ENCODE assay signal across 7 mouse cellular contexts in the genomic region with DNA sequence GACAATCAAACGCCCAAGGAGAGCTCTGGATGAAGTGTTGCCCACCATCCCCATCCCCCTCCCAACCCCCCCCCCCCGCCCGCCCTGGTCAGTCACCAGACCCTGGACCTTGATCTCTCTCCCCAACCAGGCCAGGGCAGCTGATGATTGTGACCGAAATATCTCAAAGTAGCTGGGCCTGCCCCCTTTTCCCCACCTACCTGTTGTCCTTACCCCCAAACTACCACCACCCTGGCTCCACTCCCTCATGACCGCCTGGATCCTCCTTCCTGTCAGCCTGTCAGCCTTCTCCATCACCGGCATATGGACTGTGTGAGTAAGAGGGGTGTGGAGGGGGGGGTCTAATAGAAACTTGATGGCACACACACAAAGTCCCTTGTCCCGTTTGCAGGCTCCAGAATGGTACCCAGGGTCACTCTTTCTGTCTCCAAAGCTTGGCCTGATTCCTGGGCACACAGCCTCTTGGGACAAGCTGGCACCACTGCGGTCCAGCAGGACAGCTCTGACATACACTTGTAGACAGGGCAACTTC. TPM values are rescaled to one million over a fixed set of nuclear protein-coding genes. Genes with fewer than 3 reads are reported as not detected.
DNase-seq lines count a peak whose midpoint lies in the region; ATAC-seq lines count a peak whose summit lies in the region.

No protein-coding gene starts in this region.

- 0 out of 2 replicates have a peak overlapping the region, but pooled peaks have one; percentile 41 for H3K27ac ChIP-seq in lung, embryonic 15.5 days
- H3K27ac ChIP-seq in forebrain, embryonic 12.5 days: no peak overlapping the region
- H3K27ac ChIP-seq in kidney, embryonic 16.5 days (ENCODE audit: low read length): no peak overlapping the region; the same call in 1 of the 2 replicates
- no peak overlapping the region; the same call in 1 of the 2 replicates for H3K27ac ChIP-seq in neural tube, embryonic 14.5 days (ENCODE audit: low read depth, low read length)

- no peak for DNase-seq in lung, postnatal 14 days
- no peak for DNase-seq in left cerebral cortex, adult 9 months (ENCODE audit: low spot score in 2 of 2)
- DNase-seq in MN1 (ENCODE audit: low spot score): no peak

- peaks cover 22% of the 10 kb centered on the region for H3K36me3 ChIP-seq in lung, embryonic 15.5 days
- H3K36me3 ChIP-seq in forebrain, embryonic 12.5 days (replicated peaks): peaks cover 29% of the 10 kb centered on the region
- H3K36me3 ChIP-seq in kidney, embryonic 16.5 days (ENCODE audit: insufficient read depth, low read length): peaks cover 29% of the 10 kb centered on the region
- H3K36me3 ChIP-seq in neural tube, embryonic 14.5 days (ENCODE audit: control insufficient read depth, insufficient read depth, low read length): peaks cover 12% of the 10 kb centered on the region; the same call in 1 of the 2 replicates

- peaks cover 65% of the 10 kb centered on the region for H3K4me1 ChIP-seq in lung, embryonic 15.5 days
- H3K4me1 ChIP-seq in forebrain, embryonic 12.5 days: peaks cover 27% of the 10 kb centered on the region
- H3K4me1 ChIP-seq in kidney, embryonic 16.5 days (ENCODE audit: insufficient read depth, low read length): peaks cover 20% of the 10 kb centered on the region
- peaks cover 10% of the 10 kb centered on the region; the same call in 1 of the 2 replicates for H3K4me1 ChIP-seq in neural tube, embryonic 14.5 days (ENCODE audit: control insufficient read depth, insufficient read depth, low read length)

- no peak for ATAC-seq in lung, embryonic 15.5 days (ENCODE audit: borderline replicate concordance, extremely low read depth, low FRiP score, low TSS enrichment)
- peak; percentile 12 for ATAC-seq in forebrain, embryonic 12.5 days (ENCODE audit: low FRiP score)
- peak; percentile 4; the same call in 1 of the 2 replicates for ATAC-seq in kidney, embryonic 16.5 days (ENCODE audit: low FRiP score, low TSS enrichment)
- ATAC-seq in neural tube, embryonic 14.5 days (ENCODE audit: low read depth): peak; percentile 4; the same call in 1 of the 2 replicates

- peak overlapping the region; percentile 97 for H3K4me2 ChIP-seq in lung, embryonic 15.5 days
- H3K4me2 ChIP-seq in forebrain, embryonic 12.5 days: peak overlapping the region; percentile 96
- peak overlapping the region; percentile 79 for H3K4me2 ChIP-seq in kidney, embryonic 16.5 days (replicated peaks; ENCODE audit: low read depth, low read length)
- H3K4me2 ChIP-seq in neural tube, embryonic 14.5 days (ENCODE audit: low read depth, low read length): peak overlapping the region; percentile 61

- 37% methylated on average over 7 of the region's 8 CpGs for WGBS in lung, embryonic 15.5 days
- WGBS in forebrain, embryonic 12.5 days: 39% methylated on average over 8 of the region's 8 CpGs
- WGBS in kidney, embryonic 16.5 days: 30% methylated on average over 8 of the region's 8 CpGs
- WGBS in neural tube, embryonic 14.5 days: 46% methylated on average over 7 of the region's 8 CpGs

- peak overlapping the region; percentile 60 for H3K9ac ChIP-seq in lung, embryonic 15.5 days
- peak overlapping the region; percentile 67 for H3K9ac ChIP-seq in forebrain, embryonic 12.5 days
- H3K9ac ChIP-seq in kidney, embryonic 16.5 days (replicated peaks; ENCODE audit: low read length): peak overlapping the region; percentile 75
- peak overlapping the region; percentile 72 for H3K9ac ChIP-seq in neural tube, embryonic 14.5 days (replicated peaks; ENCODE audit: low read depth, low read length)

- H3K27me3 ChIP-seq in lung, embryonic 15.5 days: no peaks in the 10 kb centered on the region
- H3K27me3 ChIP-seq in forebrain, embryonic 12.5 days: peaks cover 6% of the 10 kb centered on the region; the same call in 1 of the 2 replicates
- H3K27me3 ChIP-seq in kidney, embryonic 16.5 days (ENCODE audit: insufficient read depth, low read length): no peaks in the 10 kb centered on the region
- H3K27me3 ChIP-seq in neural tube, embryonic 14.5 days (ENCODE audit: control insufficient read depth, insufficient read depth, low read length): no peaks in the 10 kb centered on the region

- H3K4me3 ChIP-seq in lung, embryonic 15.5 days: peak overlapping the region; percentile 62
- H3K4me3 ChIP-seq in forebrain, embryonic 12.5 days (replicated peaks): peak overlapping the region; percentile 54
- H3K4me3 ChIP-seq in kidney, embryonic 16.5 days (ENCODE audit: low read length): peak overlapping the region; percentile 64
- peak overlapping the region; percentile 46 for H3K4me3 ChIP-seq in neural tube, embryonic 14.5 days (ENCODE audit: low read depth, low read length)

- no peaks in the 10 kb centered on the region for H3K9me3 ChIP-seq in lung, embryonic 15.5 days
- H3K9me3 ChIP-seq in forebrain, embryonic 12.5 days: no peaks in the 10 kb centered on the region
- no peaks in the 10 kb centered on the region for H3K9me3 ChIP-seq in kidney, embryonic 16.5 days (ENCODE audit: low read length)
- no peaks in the 10 kb centered on the region for H3K9me3 ChIP-seq in neural tube, embryonic 14.5 days (ENCODE audit: control insufficient read depth, low read length)

RNA-seq across cellular contexts. Expression of gene Tmem150a, which starts 0.8 kb away (rescaled TPM):
- 12.1 and 12.2 TPM in 2 replicates for polyA plus RNA-seq in lung, embryonic 15.5 days (2015; fragmentation: Nextera tagmentation; extraction: Ambion mirVana)
- 4.0 and 4.1 TPM in 2 replicates for polyA plus RNA-seq in forebrain, embryonic 12.5 days (2016; fragmentation: Nextera tagmentation; extraction: Ambion mirVana)
- polyA plus RNA-seq in kidney, embryonic 16.5 days (2015; fragmentation: Nextera tagmentation; extraction: Ambion mirVana): 40.8 and 43.9 TPM in 2 replicates
- 15.4 and 28.7 TPM in 2 replicates for polyA plus RNA-seq in neural tube, embryonic 14.5 days (2014; fragmentation: Nextera tagmentation; extraction: Ambion mirVana)

RNA-seq across cellular contexts. Expression of gene 0610030E20Rik, which starts 8.9 kb away (rescaled TPM):
- polyA plus RNA-seq in lung, embryonic 15.5 days (2015; fragmentation: Nextera tagmentation; extraction: Ambion mirVana): 27.4 and 28.2 TPM in 2 replicates
- 28.5 and 30.4 TPM in 2 replicates for polyA plus RNA-seq in forebrain, embryonic 12.5 days (2016; fragmentation: Nextera tagmentation; extraction: Ambion mirVana)
- 28.3 and 31.0 TPM in 2 replicates for polyA plus RNA-seq in kidney, embryonic 16.5 days (2015; fragmentation: Nextera tagmentation; extraction: Ambion mirVana)
- polyA plus RNA-seq in neural tube, embryonic 14.5 days (2014; fragmentation: Nextera tagmentation; extraction: Ambion mirVana): 15.8 and 15.9 TPM in 2 replicates

RNA-seq across cellular contexts. Expression of gene Rnf181, which starts 10.7 kb away (rescaled TPM):
- 130 and 137 TPM in 2 replicates for polyA plus RNA-seq in lung, embryonic 15.5 days (2015; fragmentation: Nextera tagmentation; extraction: Ambion mirVana)
- 97.4 and 97.5 TPM in 2 replicates for polyA plus RNA-seq in forebrain, embryonic 12.5 days (2016; fragmentation: Nextera tagmentation; extraction: Ambion mirVana)
- 153 and 164 TPM in 2 replicates for polyA plus RNA-seq in kidney, embryonic 16.5 days (2015; fragmentation: Nextera tagmentation; extraction: Ambion mirVana)
- polyA plus RNA-seq in neural tube, embryonic 14.5 days (2014; fragmentation: Nextera tagmentation; extraction: Ambion mirVana): 115 and 145 TPM in 2 replicates

RNA-seq across cellular contexts. Expression of gene Usp39, which starts 11.1 kb away (rescaled TPM):
- 45.1 and 49.6 TPM in 2 replicates for polyA plus RNA-seq in lung, embryonic 15.5 days (2015; fragmentation: Nextera tagmentation; extraction: Ambion mirVana)
- polyA plus RNA-seq in forebrain, embryonic 12.5 days (2016; fragmentation: Nextera tagmentation; extraction: Ambion mirVana): 74.0 and 76.4 TPM in 2 replicates
- polyA plus RNA-seq in kidney, embryonic 16.5 days (2015; fragmentation: Nextera tagmentation; extraction: Ambion mirVana): 43.5 and 47.5 TPM in 2 replicates
- 45.3 and 55.3 TPM in 2 replicates for polyA plus RNA-seq in neural tube, embryonic 14.5 days (2014; fragmentation: Nextera tagmentation; extraction: Ambion mirVana)

RNA-seq across cellular contexts. Expression of gene Vamp5, which starts 24.2 kb away (rescaled TPM):
- 34.5 and 37.5 TPM in 2 replicates for polyA plus RNA-seq in lung, embryonic 15.5 days (2015; fragmentation: Nextera tagmentation; extraction: Ambion mirVana)
- polyA plus RNA-seq in forebrain, embryonic 12.5 days (2016; fragmentation: Nextera tagmentation; extraction: Ambion mirVana): 6.0 and 7.6 TPM in 2 replicates
- 35.7 and 42.5 TPM in 2 replicates for polyA plus RNA-seq in kidney, embryonic 16.5 days (2015; fragmentation: Nextera tagmentation; extraction: Ambion mirVana)
- polyA plus RNA-seq in neural tube, embryonic 14.5 days (2014; fragmentation: Nextera tagmentation; extraction: Ambion mirVana): 3.1 and 28.2 TPM in 2 replicates
